Mouse (Mus musculus): ENCODE results near the gene Iqck. TPM values are rescaled to one million over a fixed set of nuclear protein-coding genes. Genes with fewer than 3 reads are reported as not detected.

The Iqck gene
- polyA plus RNA-seq, 1 experiment from 2014 or later = 3.7 TPM

- Histone ChIP-seq H3K27me3 (ENCODE audit: control insufficient read depth, insufficient read depth, low read depth, low read length) (no peaks in the 10 kb centered on the region), H3K36me3 (ENCODE audit: control insufficient read depth, insufficient read depth, low read length) (no peaks in the 10 kb centered on the region; the same call in 1 of the 2 replicates), H3K4me1 (replicated peaks; ENCODE audit: control insufficient read depth, insufficient read depth, low read length) (no peaks in the 10 kb centered on the region), H3K27ac (ENCODE audit: low read length) (no peak overlapping the region), H3K4me3 (ENCODE audit: low read length) (no peak overlapping the region), H3K9ac (ENCODE audit: low read length) (no peak overlapping the region), H3K9me3 (ENCODE audit: control insufficient read depth, low read length) (no peaks in the 10 kb centered on the region), H3K4me2 (ENCODE audit: low read depth, low read length) (no peak overlapping the region)
- 86% methylated on average over 12 of the region's 12 CpGs for WGBS
- ATAC-seq (ENCODE audit: low read depth) = no peak
Measured at GRCm38 (mm10) chr7:118821887-118822556, 33.5 kb upstream of the Iqck start.

- H3K9me3 ChIP-seq (ENCODE audit: control insufficient read depth, low read length) = no peaks in the 10 kb centered on the region
- H3K36me3 ChIP-seq (ENCODE audit: control insufficient read depth, insufficient read depth, low read length) = no peaks in the 10 kb centered on the region; the same call in 1 of the 2 replicates
- H3K9ac ChIP-seq (ENCODE audit: low read length) = no peak overlapping the region
- ATAC-seq (ENCODE audit: low read depth) = no peak
- H3K4me2 ChIP-seq (ENCODE audit: low read depth, low read length) = no peak overlapping the region
- no peaks in the 10 kb centered on the region for H3K4me1 ChIP-seq (replicated peaks; ENCODE audit: control insufficient read depth, insufficient read depth, low read length)
- H3K27me3 ChIP-seq (ENCODE audit: control insufficient read depth, insufficient read depth, low read depth, low read length) = no peaks in the 10 kb centered on the region
- no peak overlapping the region for H3K27ac ChIP-seq (ENCODE audit: low read length)
- WGBS = 70% methylated on average over 7 of the region's 7 CpGs
- no peak overlapping the region for H3K4me3 ChIP-seq (ENCODE audit: low read length)
Measured at GRCm38 (mm10) chr7:118824451-118824850, 31.1 kb upstream of the Iqck start.

- Histone ChIP-seq H3K27me3 (ENCODE audit: control insufficient read depth, insufficient read depth, low read depth, low read length) (no peaks in the 10 kb centered on the region), H3K9ac (ENCODE audit: low read length) (no peak overlapping the region), H3K4me1 (replicated peaks; ENCODE audit: control insufficient read depth, insufficient read depth, low read length) (no peaks in the 10 kb centered on the region), H3K4me3 (ENCODE audit: low read length) (no peak overlapping the region), H3K27ac (ENCODE audit: low read length) (no peak overlapping the region), H3K4me2 (ENCODE audit: low read depth, low read length) (no peak overlapping the region), H3K36me3 (ENCODE audit: control insufficient read depth, insufficient read depth, low read length) (no peaks in the 10 kb centered on the region; the same call in 1 of the 2 replicates), H3K9me3 (ENCODE audit: control insufficient read depth, low read length) (no peaks in the 10 kb centered on the region)
- ATAC-seq (ENCODE audit: low read depth) = 0 out of 2 replicates have a peak, but pooled peaks have one; percentile 20
- 59% methylated on average over 5 of the region's 5 CpGs for WGBS
Measured at GRCm38 (mm10) chr7:118827975-118828416, 27.6 kb upstream of the Iqck start.

GRCm38 (mm10) chr7:118837901-118838300 is 17.7 kb upstream of the Iqck start:
- WGBS = 81% methylated on average over 5 of the region's 5 CpGs
- Histone ChIP-seq H3K9me3 (ENCODE audit: control insufficient read depth, low read length) (no peaks in the 10 kb centered on the region), H3K9ac (ENCODE audit: low read length) (no peak overlapping the region), H3K27me3 (ENCODE audit: control insufficient read depth, insufficient read depth, low read depth, low read length) (no peaks in the 10 kb centered on the region), H3K4me3 (ENCODE audit: low read length) (no peak overlapping the region), H3K36me3 (ENCODE audit: control insufficient read depth, insufficient read depth, low read length) (peaks cover 31% of the 10 kb centered on the region), H3K4me2 (ENCODE audit: low read depth, low read length) (no peak overlapping the region), H3K27ac (ENCODE audit: low read length) (no peak overlapping the region), H3K4me1 (replicated peaks; ENCODE audit: control insufficient read depth, insufficient read depth, low read length) (no peaks in the 10 kb centered on the region)
- no peak for ATAC-seq (ENCODE audit: low read depth)

GRCm38 (mm10) chr7:118841030-118841745 is 14.4 kb upstream of the Iqck start:
- Histone ChIP-seq H3K4me1 (replicated peaks; ENCODE audit: control insufficient read depth, insufficient read depth, low read length) (no peaks in the 10 kb centered on the region), H3K9me3 (ENCODE audit: control insufficient read depth, low read length) (no peaks in the 10 kb centered on the region), H3K36me3 (ENCODE audit: control insufficient read depth, insufficient read depth, low read length) (peaks cover 38% of the 10 kb centered on the region), H3K27ac (ENCODE audit: low read length) (no peak overlapping the region), H3K4me3 (ENCODE audit: low read length) (no peak overlapping the region), H3K9ac (ENCODE audit: low read length) (no peak overlapping the region), H3K4me2 (ENCODE audit: low read depth, low read length) (no peak overlapping the region), H3K27me3 (ENCODE audit: control insufficient read depth, insufficient read depth, low read depth, low read length) (no peaks in the 10 kb centered on the region)
- 72% methylated on average over 8 of the region's 8 CpGs for WGBS
- ATAC-seq (ENCODE audit: low read depth) = no peak

- Histone ChIP-seq H3K36me3 (ENCODE audit: control insufficient read depth, insufficient read depth, low read length) (peaks cover 39% of the 10 kb centered on the region), H3K27ac (ENCODE audit: low read length) (no peak overlapping the region), H3K4me3 (ENCODE audit: low read length) (no peak overlapping the region), H3K4me1 (replicated peaks; ENCODE audit: control insufficient read depth, insufficient read depth, low read length) (no peaks in the 10 kb centered on the region), H3K9ac (ENCODE audit: low read length) (no peak overlapping the region), H3K9me3 (ENCODE audit: control insufficient read depth, low read length) (no peaks in the 10 kb centered on the region), H3K27me3 (ENCODE audit: control insufficient read depth, insufficient read depth, low read depth, low read length) (no peaks in the 10 kb centered on the region), H3K4me2 (ENCODE audit: low read depth, low read length) (no peak overlapping the region)
- WGBS = 59% methylated on average over 1 of the region's 1 CpGs
- ATAC-seq (ENCODE audit: low read depth) = no peak
Measured at GRCm38 (mm10) chr7:118841796-118842195, 13.8 kb upstream of the Iqck start.

GRCm38 (mm10) chr7:118842938-118843337 is 12.6 kb upstream of the Iqck start:
- H3K27ac ChIP-seq (ENCODE audit: low read length) = no peak overlapping the region
- H3K27me3 ChIP-seq (ENCODE audit: control insufficient read depth, insufficient read depth, low read depth, low read length) = no peaks in the 10 kb centered on the region
- no peak for ATAC-seq (ENCODE audit: low read depth)
- H3K4me3 ChIP-seq (ENCODE audit: low read length) = no peak overlapping the region
- H3K9ac ChIP-seq (ENCODE audit: low read length) = no peak overlapping the region
- WGBS = 70% methylated on average over 4 of the region's 4 CpGs
- no peak overlapping the region for H3K4me2 ChIP-seq (ENCODE audit: low read depth, low read length)
- no peaks in the 10 kb centered on the region for H3K4me1 ChIP-seq (replicated peaks; ENCODE audit: control insufficient read depth, insufficient read depth, low read length)
- H3K9me3 ChIP-seq (ENCODE audit: control insufficient read depth, low read length) = no peaks in the 10 kb centered on the region
- H3K36me3 ChIP-seq (ENCODE audit: control insufficient read depth, insufficient read depth, low read length) = peaks cover 41% of the 10 kb centered on the region

GRCm38 (mm10) chr7:118845141-118845540 is 10.4 kb upstream of the Iqck start:
- no peak overlapping the region for H3K4me2 ChIP-seq (ENCODE audit: low read depth, low read length)
- H3K27ac ChIP-seq (ENCODE audit: low read length) = no peak overlapping the region
- H3K9ac ChIP-seq (ENCODE audit: low read length) = no peak overlapping the region
- no peak overlapping the region for H3K4me3 ChIP-seq (ENCODE audit: low read length)
- H3K4me1 ChIP-seq (replicated peaks; ENCODE audit: control insufficient read depth, insufficient read depth, low read length) = peaks cover 12% of the 10 kb centered on the region
- no peak for ATAC-seq (ENCODE audit: low read depth)
- H3K36me3 ChIP-seq (ENCODE audit: control insufficient read depth, insufficient read depth, low read length) = peaks cover 43% of the 10 kb centered on the region
- H3K9me3 ChIP-seq (ENCODE audit: control insufficient read depth, low read length) = no peaks in the 10 kb centered on the region
- WGBS = 63% methylated on average over 5 of the region's 5 CpGs
- no peaks in the 10 kb centered on the region for H3K27me3 ChIP-seq (ENCODE audit: control insufficient read depth, insufficient read depth, low read depth, low read length)

- Histone ChIP-seq H3K27ac (ENCODE audit: low read length) (no peak overlapping the region), H3K27me3 (ENCODE audit: control insufficient read depth, insufficient read depth, low read depth, low read length) (no peaks in the 10 kb centered on the region), H3K9ac (ENCODE audit: low read length) (no peak overlapping the region), H3K36me3 (ENCODE audit: control insufficient read depth, insufficient read depth, low read length) (peaks cover 38% of the 10 kb centered on the region), H3K4me1 (replicated peaks; ENCODE audit: control insufficient read depth, insufficient read depth, low read length) (peaks cover 15% of the 10 kb centered on the region), H3K4me2 (ENCODE audit: low read depth, low read length) (no peak overlapping the region), H3K4me3 (ENCODE audit: low read length) (no peak overlapping the region), H3K9me3 (ENCODE audit: control insufficient read depth, low read length) (no peaks in the 10 kb centered on the region)
- 0 out of 2 replicates have a peak, but pooled peaks have one; percentile 24 for ATAC-seq (ENCODE audit: low read depth)
- WGBS = 81% methylated on average over 4 of the region's 4 CpGs
Measured at GRCm38 (mm10) chr7:118846329-118846728, 9.2 kb upstream of the Iqck start.

All from lung, embryonic 16.5 days (tissue).